Mouse (Mus musculus) limb, embryonic 11.5 days (tissue): Measurements from ENCODE around the gene Ablim1. TPM values are rescaled to one million over a fixed set of nuclear protein-coding genes. Genes with fewer than 3 reads are reported as not detected.

ENCODE experiments used
- ATAC-seq: fragments of 200-750 bp; cut with Nextera tagmentation; 2 replicates; pipeline ENCODE4 v1.8.0; 2017; ENCODE audit warnings: low read depth; ENCODE audit not compliant: insufficient number of reproducible peaks, low FRiP score, low TSS enrichment
- DNase-seq: peaks from one replicate; pipeline ENCODE4 v3.0.0-alpha.2; 2015; ENCODE audit warnings: low spot score
- H3K27ac ChIP-seq: fragments of 300-500 bp; sonication (generic); replicated peaks from 2 replicates; pipeline ENCODE4 v1.5.1; 2014; ENCODE audit warnings: low read depth, mild to moderate bottlenecking, low read length
- H3K27me3 ChIP-seq: fragments of 300-500 bp; sonication (generic); 2 replicates; pipeline ENCODE4 v1.6.1; 2014; ENCODE audit warnings: mild to moderate bottlenecking, low read length, mixed read lengths; ENCODE audit not compliant: control insufficient read depth, insufficient read depth
- H3K36me3 ChIP-seq: fragments of 300-500 bp; sonication (generic); 2 replicates; pipeline ENCODE4 v1.6.1; 2014; ENCODE audit warnings: mild to moderate bottlenecking, low read length, moderate library complexity, mixed read lengths; ENCODE audit not compliant: control insufficient read depth, insufficient read depth
- H3K4me1 ChIP-seq: fragments of 300-500 bp; sonication (generic); 2 replicates; pipeline ENCODE4 v1.6.1; 2014; ENCODE audit warnings: low read length, mixed read lengths; ENCODE audit not compliant: control insufficient read depth, insufficient read depth
- H3K4me2 ChIP-seq: fragments of 300-500 bp; sonication (generic); 2 replicates; pipeline ENCODE4 v1.6.1; 2014; ENCODE audit warnings: low read depth, mild to moderate bottlenecking, moderate library complexity; ENCODE audit not compliant: severe bottlenecking
- H3K4me3 ChIP-seq: fragments of 300-500 bp; sonication (generic); 2 replicates; pipeline ENCODE4 v1.5.1; 2014; ENCODE audit warnings: low read depth, low read length
- H3K9ac ChIP-seq: fragments of 300-500 bp; sonication (generic); 2 replicates; pipeline ENCODE4 v1.6.1; 2014; ENCODE audit warnings: mild to moderate bottlenecking, low read length
- H3K9me3 ChIP-seq: fragments of 300-500 bp; sonication (generic); 2 replicates; pipeline ENCODE4 v1.6.1; 2016; ENCODE audit warnings: low read length; ENCODE audit not compliant: control insufficient read depth
- WGBS: fragments of 180-500 bp; shearing (Covaris S2); extraction: QIAGEN DNeasy Blood & Tissue Kit; methylation state at CpG from one replicate; pipeline ENCODE4 v1.1.7; 2014; 5-methylcytosine and 5-hydroxymethylcytosine counted together
- polyA plus RNA-seq: library from polyadenylated mRNA; unstranded; fragments of >200 nt; fragmentation: Nextera tagmentation; extraction: Ambion mirVana; gene quantifications from 2 replicates; pipeline ENCODE4 v1.2.1, GENCODE M21; 2014

Gene Ablim1
- polyA plus RNA-seq, 1 experiment from 2014 or later = 16.8 TPM

- H3K27me3 ChIP-seq = no peaks in the 10 kb centered on the region
- DNase-seq = no peak
- no peak overlapping the region for H3K9ac ChIP-seq
- 91% methylated on average over 4 of the region's 4 CpGs for WGBS
- H3K4me1 ChIP-seq = peaks cover 19% of the 10 kb centered on the region
- no peak overlapping the region for H3K27ac ChIP-seq
- H3K36me3 ChIP-seq = no peaks in the 10 kb centered on the region
- no peak overlapping the region for H3K4me3 ChIP-seq
- ATAC-seq = no peak
- no peaks in the 10 kb centered on the region for H3K9me3 ChIP-seq
- H3K4me2 ChIP-seq = no peak overlapping the region
Measured at GRCm38 (mm10) chr19:56995441-56995840, 319.3 kb downstream of the Ablim1 start.

- no peak overlapping the region for H3K27ac ChIP-seq
- DNase-seq = no peak
- no peak overlapping the region for H3K4me3 ChIP-seq
- no peaks in the 10 kb centered on the region for H3K9me3 ChIP-seq
- 86% methylated on average over 4 of the region's 4 CpGs for WGBS
- ATAC-seq = no peak
- H3K36me3 ChIP-seq = no peaks in the 10 kb centered on the region
- peaks cover 17% of the 10 kb centered on the region for H3K4me1 ChIP-seq
- no peaks in the 10 kb centered on the region for H3K27me3 ChIP-seq
- no peak overlapping the region for H3K4me2 ChIP-seq
- no peak overlapping the region for H3K9ac ChIP-seq
Measured at GRCm38 (mm10) chr19:56994653-56995052, 320.1 kb downstream of the Ablim1 start.

- Histone ChIP-seq H3K4me3 (no peak overlapping the region), H3K4me2 (no peak overlapping the region), H3K36me3 (no peaks in the 10 kb centered on the region), H3K27me3 (no peaks in the 10 kb centered on the region), H3K9me3 (no peaks in the 10 kb centered on the region), H3K27ac (no peak overlapping the region), H3K4me1 (peaks cover 17% of the 10 kb centered on the region), H3K9ac (no peak overlapping the region)
- ATAC-seq = no peak
- no peak for DNase-seq
- 86% methylated on average over 4 of the region's 4 CpGs for WGBS
Measured at GRCm38 (mm10) chr19:56993763-56994162, 321.0 kb downstream of the Ablim1 start.

GRCm38 (mm10) chr19:56992978-56993545 is 321.7 kb downstream of the Ablim1 start:
- Histone ChIP-seq H3K4me2 (no peak overlapping the region), H3K4me3 (no peak overlapping the region), H3K36me3 (no peaks in the 10 kb centered on the region), H3K9ac (no peak overlapping the region), H3K27me3 (no peaks in the 10 kb centered on the region), H3K4me1 (peaks cover 20% of the 10 kb centered on the region), H3K9me3 (no peaks in the 10 kb centered on the region), H3K27ac (no peak overlapping the region)
- no peak for ATAC-seq
- 86% methylated on average over 8 of the region's 8 CpGs for WGBS
- no peak for DNase-seq

- Histone ChIP-seq H3K36me3 (no peaks in the 10 kb centered on the region; the same call in 1 of the 2 replicates), H3K27ac (no peak overlapping the region), H3K9me3 (no peaks in the 10 kb centered on the region), H3K4me3 (no peak overlapping the region), H3K9ac (no peak overlapping the region), H3K4me2 (no peak overlapping the region), H3K27me3 (no peaks in the 10 kb centered on the region), H3K4me1 (peaks cover 4% of the 10 kb centered on the region; the same call in 1 of the 2 replicates)
- ATAC-seq (no peak), DNase-seq (no peak)
- 61% methylated on average over 14 of the region's 14 CpGs for WGBS
Measured at GRCm38 (mm10) chr19:56990367-56991111, 324.2 kb downstream of the Ablim1 start.

GRCm38 (mm10) chr19:56989171-56989570 is 325.5 kb downstream of the Ablim1 start:
- DNase-seq (no peak), ATAC-seq (no peak)
- H3K9ac ChIP-seq = no peak overlapping the region
- H3K4me3 ChIP-seq = no peak overlapping the region
- no peaks in the 10 kb centered on the region; the same call in 1 of the 2 replicates for H3K36me3 ChIP-seq
- H3K9me3 ChIP-seq = no peaks in the 10 kb centered on the region
- WGBS = 88% methylated on average over 8 of the region's 8 CpGs
- peaks cover 4% of the 10 kb centered on the region; the same call in 1 of the 2 replicates for H3K4me1 ChIP-seq
- no peak overlapping the region for H3K27ac ChIP-seq
- H3K27me3 ChIP-seq = no peaks in the 10 kb centered on the region
- no peak overlapping the region for H3K4me2 ChIP-seq

GRCm38 (mm10) chr19:56984229-56984628 is 330.5 kb downstream of the Ablim1 start:
- no peaks in the 10 kb centered on the region for H3K9me3 ChIP-seq
- no peak overlapping the region for H3K4me3 ChIP-seq
- H3K4me1 ChIP-seq = peaks cover 4% of the 10 kb centered on the region; the same call in 1 of the 2 replicates
- DNase-seq = no peak
- H3K36me3 ChIP-seq = no peaks in the 10 kb centered on the region; the same call in 1 of the 2 replicates
- no peak for ATAC-seq
- WGBS = 68% methylated on average over 4 of the region's 4 CpGs
- H3K27ac ChIP-seq = no peak overlapping the region
- H3K27me3 ChIP-seq = no peaks in the 10 kb centered on the region
- H3K4me2 ChIP-seq = no peak overlapping the region
- no peak overlapping the region for H3K9ac ChIP-seq

GRCm38 (mm10) chr19:56983757-56984156 is 331.0 kb downstream of the Ablim1 start:
- no peak overlapping the region for H3K9ac ChIP-seq
- H3K27ac ChIP-seq = no peak overlapping the region
- ATAC-seq = no peak
- H3K4me3 ChIP-seq = no peak overlapping the region
- no peaks in the 10 kb centered on the region for H3K9me3 ChIP-seq
- peaks cover 4% of the 10 kb centered on the region; the same call in 1 of the 2 replicates for H3K4me1 ChIP-seq
- DNase-seq = no peak
- H3K4me2 ChIP-seq = no peak overlapping the region
- H3K36me3 ChIP-seq = no peaks in the 10 kb centered on the region; the same call in 1 of the 2 replicates
- 82% methylated on average over 10 of the region's 10 CpGs for WGBS
- H3K27me3 ChIP-seq = no peaks in the 10 kb centered on the region
